Mouse (Mus musculus) ES-E14 (cell line): ENCODE results near the gene E130114P18Rik.

ENCODE experiments used
- CHD2 ChIP-seq: IDR thresholded peaks from 2 replicates; pipeline ENCODE4 v1.6.1; 2014; ENCODE audit warnings: mild to moderate bottlenecking, low read depth, low read length, inconsistent platforms
- HCFC1 ChIP-seq: IDR thresholded peaks from 2 replicates; pipeline ENCODE4 v1.6.1; 2012; ENCODE audit warnings: low read length, inconsistent platforms, borderline replicate concordance; ENCODE audit not compliant: insufficient read depth
- MAFK ChIP-seq: IDR thresholded peaks from 2 replicates; pipeline ENCODE4 v1.6.1; 2014; ENCODE audit warnings: mild to moderate bottlenecking, low read depth, low read length, inconsistent platforms; ENCODE audit not compliant: insufficient read depth
- ZC3H11A ChIP-seq: IDR thresholded peaks from 2 replicates; pipeline ENCODE4 v1.6.1; 2012; ENCODE audit warnings: low read depth, mild to moderate bottlenecking, inconsistent platforms, low read length, borderline replicate concordance
- ZNF384 ChIP-seq: IDR thresholded peaks from 2 replicates; pipeline ENCODE4 v1.6.1; 2012; ENCODE audit warnings: low read depth, low read length, inconsistent platforms

GRCm38 (mm10) chr4:97585170-97585569 is 192.7 kb downstream of the E130114P18Rik start:
- no peak for TF ChIP-seq ZNF384
- TF ChIP-seq CHD2: no peak
- TF ChIP-seq ZC3H11A: no peak
- no peak for TF ChIP-seq MAFK
- no peak for TF ChIP-seq HCFC1
